Mouse (Mus musculus): ENCODE measurements around the gene Epb41l1.
A peak's percentile ranks its signal among the peaks of the same experiment; 100 is the strongest.

The Epb41l1 gene

DNA sequence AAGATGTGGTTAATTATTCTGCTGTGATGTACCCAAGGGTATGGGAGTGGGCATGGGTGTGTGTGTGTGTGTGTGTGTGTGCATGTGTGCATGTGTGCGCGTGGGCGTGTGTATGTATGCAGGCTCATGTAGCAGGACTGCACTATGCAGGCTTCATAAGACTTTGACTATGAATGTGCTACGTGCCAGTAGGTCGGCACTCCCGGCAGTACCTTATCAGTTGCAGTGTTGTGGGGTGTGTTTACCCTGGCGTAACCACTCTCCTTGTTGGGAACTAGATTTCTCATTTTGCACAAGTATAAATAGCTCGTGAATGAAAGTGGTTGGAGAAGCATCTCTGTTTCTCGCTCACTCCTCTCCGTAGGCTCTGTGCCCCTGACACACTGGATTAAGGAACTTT lies 162.2 kb downstream of the Epb41l1 start:
- ATAC-seq (ENCODE audit: insufficient number of reproducible peaks, low FRiP score, low TSS enrichment): no peak

DNA sequence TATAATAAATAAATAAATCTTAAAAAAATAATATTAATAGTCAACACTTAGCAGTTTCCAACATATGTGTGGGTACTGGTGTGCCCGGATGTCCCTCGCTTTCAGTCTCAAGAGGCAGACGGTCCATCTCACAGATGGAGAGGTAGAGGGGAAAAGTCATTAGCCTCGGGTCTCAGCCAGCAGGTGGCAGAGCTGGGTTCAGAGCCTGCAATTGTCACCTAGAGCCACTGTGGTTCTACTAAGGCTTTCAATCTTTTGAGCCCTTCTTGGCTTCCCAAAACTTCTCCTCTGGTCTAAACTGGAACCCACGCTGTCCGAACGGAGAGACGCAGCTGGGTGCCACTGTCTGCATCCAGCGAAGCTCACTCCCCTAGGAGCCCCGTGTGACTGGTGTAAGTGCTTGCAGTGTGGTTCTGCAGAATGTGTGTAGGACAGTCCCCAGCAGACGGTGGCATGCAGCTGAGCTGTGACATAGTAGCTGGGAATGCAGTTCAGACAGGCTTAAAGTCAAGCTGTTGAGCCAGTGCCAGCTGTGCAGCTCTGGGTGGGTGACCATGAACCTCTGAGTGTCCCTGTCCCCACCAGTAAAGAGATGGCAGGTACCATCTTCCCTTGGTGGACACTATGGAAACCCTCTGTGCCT lies 163.6 kb downstream of the Epb41l1 start:
- 0 out of 2 replicates have a peak, but pooled peaks have one; percentile 45 for ATAC-seq (ENCODE audit: insufficient number of reproducible peaks, low FRiP score, low TSS enrichment)

DNA sequence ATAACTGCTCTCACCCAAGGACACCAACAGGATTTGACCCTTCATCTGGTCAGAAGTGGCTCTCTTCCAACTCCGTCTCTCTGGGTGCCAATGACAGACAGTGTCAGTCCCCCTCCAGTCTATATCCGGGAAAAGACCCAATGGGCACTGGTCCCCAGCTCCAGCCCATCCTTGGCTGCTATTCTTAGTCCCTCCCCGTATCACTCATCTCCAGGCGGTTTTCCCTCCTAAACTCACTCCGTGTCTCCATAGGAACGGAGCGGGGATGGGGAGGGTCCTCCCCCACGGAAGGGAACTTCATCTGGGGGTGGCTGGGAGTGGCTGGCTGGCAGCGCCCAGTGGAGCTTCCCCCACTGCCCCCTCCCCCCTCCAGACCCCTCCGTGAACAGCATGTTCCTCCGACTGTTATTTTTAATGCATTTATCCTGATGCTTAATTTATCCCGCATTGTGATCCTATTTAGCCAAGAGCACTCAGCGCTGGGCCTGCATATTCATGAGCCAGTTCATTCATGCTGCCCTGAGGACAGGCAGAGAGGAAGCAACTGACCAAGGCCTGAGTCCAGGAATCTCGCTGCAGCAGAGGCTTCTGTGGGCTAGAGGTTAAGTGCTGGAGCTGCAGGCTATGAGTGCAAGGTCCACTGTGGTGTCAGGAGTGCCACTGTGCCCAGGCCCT lies 164.2 kb downstream of the Epb41l1 start:
- no peak for ATAC-seq (ENCODE audit: insufficient number of reproducible peaks, low FRiP score, low TSS enrichment)

DNA sequence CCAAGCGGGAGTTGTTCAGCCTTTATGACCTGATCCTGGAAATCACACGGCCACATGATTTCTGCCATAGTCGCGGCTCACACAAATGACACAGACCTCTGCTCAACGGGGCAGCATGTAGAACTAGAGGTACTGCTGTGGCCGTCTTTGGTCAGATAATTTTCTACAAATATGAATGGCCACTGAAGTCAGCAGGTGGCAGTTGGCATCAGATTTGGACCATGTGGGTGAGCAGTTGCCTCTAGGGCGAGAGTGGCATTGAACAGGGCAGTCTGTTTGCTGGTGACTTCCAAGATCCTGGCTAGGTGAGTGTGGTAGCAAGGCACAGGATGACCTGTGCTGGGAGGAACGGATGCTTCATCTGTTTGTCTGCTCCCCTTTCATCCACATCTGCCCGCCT lies 168.8 kb downstream of the Epb41l1 start:
- no peak for ATAC-seq (ENCODE audit: insufficient number of reproducible peaks, low FRiP score, low TSS enrichment)
